Mouse (Mus musculus) heart, postnatal 0 days (tissue): ENCODE measurements around the gene Cox14.

ENCODE experiments used
- CTCF ChIP-seq: IDR thresholded peaks from 2 replicates; pipeline ENCODE4 v1.5.1; 2016; ENCODE audit warnings: antibody characterized with exemption, control low read depth, low read depth
- EP300 ChIP-seq: IDR thresholded peaks from 2 replicates; pipeline ENCODE4 v1.6.1; 2016; ENCODE audit warnings: antibody characterized with exemption, low read depth

DNA sequence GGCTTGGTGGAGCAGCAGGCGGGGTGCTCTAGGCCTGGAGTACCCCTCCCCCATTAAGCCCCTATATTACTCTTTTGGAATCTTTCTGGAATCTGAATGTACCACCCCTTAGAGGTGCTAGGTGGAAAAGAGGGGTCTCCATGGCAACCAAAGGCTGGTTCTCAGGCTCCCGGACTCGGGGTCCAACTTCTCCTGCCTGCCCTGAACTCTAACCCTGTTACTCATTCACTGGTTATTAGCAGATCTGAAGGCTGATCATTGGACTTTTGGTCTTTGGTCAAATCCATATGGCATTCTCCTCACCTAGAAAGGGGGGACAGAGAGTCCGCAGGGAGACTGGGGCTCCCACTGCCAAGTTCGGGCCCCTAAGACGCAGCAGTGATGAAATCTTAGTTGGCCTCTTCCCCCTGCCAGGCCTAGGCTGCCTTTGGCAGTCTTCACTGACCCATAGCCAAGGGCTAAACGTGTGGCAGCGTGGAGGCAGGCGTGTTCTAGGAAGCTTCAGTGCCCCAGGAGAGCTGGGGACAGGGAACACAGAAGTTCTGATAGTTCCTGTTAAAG, 6.9 kb upstream of the Cox14 start:
- TF ChIP-seq CTCF = no peak
- TF ChIP-seq EP300 = no peak
